Mouse (Mus musculus) forebrain, embryonic 16.5 days (tissue): Measurements from ENCODE around the gene Lrrc36. TPM values are rescaled to one million over a fixed set of nuclear protein-coding genes. Genes with fewer than 3 reads are reported as not detected.

Source experiments
- ATAC-seq: fragments of 200-750 bp; cut with Nextera tagmentation; 2 replicates; pipeline ENCODE4 v1.8.0; 2017; ENCODE audit warnings: mild to moderate bottlenecking, moderate library complexity
- H3K27ac ChIP-seq: fragments of 300-500 bp; sonication (generic); 2 replicates; pipeline ENCODE4 v1.5.1; 2014; ENCODE audit warnings: low read length, control low read depth
- H3K27me3 ChIP-seq: fragments of 300-500 bp; sonication (generic); replicated peaks from 2 replicates; pipeline ENCODE4 v1.6.1; 2014; ENCODE audit warnings: low read length; ENCODE audit not compliant: control insufficient read depth, insufficient read depth
- H3K36me3 ChIP-seq: fragments of 300-500 bp; sonication (generic); 2 replicates; pipeline ENCODE4 v1.6.1; 2014; ENCODE audit not compliant: control insufficient read depth, insufficient read depth
- H3K4me1 ChIP-seq: fragments of 300-500 bp; sonication (generic); replicated peaks from 2 replicates; pipeline ENCODE4 v1.6.1; 2014; ENCODE audit warnings: low read length; ENCODE audit not compliant: control insufficient read depth, insufficient read depth
- H3K4me2 ChIP-seq: fragments of 300-500 bp; sonication (generic); 2 replicates; pipeline ENCODE4 v1.6.1; 2014; ENCODE audit warnings: mild to moderate bottlenecking, low read length, control low read depth
- H3K4me3 ChIP-seq: fragments of 300-500 bp; sonication (generic); replicated peaks from 2 replicates; pipeline ENCODE4 v1.5.1; 2014; ENCODE audit warnings: mild to moderate bottlenecking, low read length, control low read depth
- H3K9ac ChIP-seq: fragments of 300-500 bp; sonication (generic); replicated peaks from 2 replicates; pipeline ENCODE4 v1.6.1; 2014; ENCODE audit warnings: low read depth, low read length, control low read depth
- H3K9me3 ChIP-seq: fragments of 300-500 bp; sonication (generic); 2 replicates; pipeline ENCODE4 v1.6.1; 2016; ENCODE audit warnings: low read length; ENCODE audit not compliant: control insufficient read depth
- WGBS: fragments of 180-500 bp; shearing (Covaris S2); extraction: QIAGEN DNeasy Blood & Tissue Kit; methylation state at CpG from one replicate; pipeline ENCODE4 v1.1.7; 2014; 5-methylcytosine and 5-hydroxymethylcytosine counted together
- polyA plus RNA-seq: library from polyadenylated mRNA; unstranded; fragments of >200 nt; fragmentation: Nextera tagmentation; extraction: Ambion mirVana; gene quantifications from 2 replicates; pipeline ENCODE4 v1.2.1, GENCODE M21; 2015

Lrrc36 gene
- polyA plus RNA-seq, 1 experiment from 2014 or later: 0.37 TPM

DNA sequence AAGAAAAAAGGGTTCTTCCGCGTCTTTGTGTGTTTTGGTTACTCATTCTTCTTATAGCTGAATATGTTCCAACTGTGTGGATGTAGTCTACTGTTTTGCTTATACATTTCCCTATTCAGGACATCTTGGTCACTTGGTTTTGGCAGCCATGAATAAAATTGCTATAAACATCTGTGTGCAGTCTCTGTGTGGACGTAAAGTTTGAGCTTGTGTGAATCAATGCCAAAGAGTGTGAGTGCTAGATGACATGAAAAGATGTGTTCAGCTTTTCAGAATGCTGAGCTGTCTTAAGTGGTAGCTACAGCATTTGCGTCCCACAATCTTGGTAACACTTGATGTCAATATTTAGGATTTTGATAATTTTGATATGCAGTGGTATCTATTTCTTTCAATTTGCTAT lies 6.4 kb downstream of the Lrrc36 start:
- Histone ChIP-seq H3K4me1 (no peaks in the 10 kb centered on the region), H3K4me3 (no peak overlapping the region), H3K9me3 (no peaks in the 10 kb centered on the region), H3K27ac (no peak overlapping the region), H3K9ac (no peak overlapping the region), H3K4me2 (no peak overlapping the region), H3K36me3 (no peaks in the 10 kb centered on the region), H3K27me3 (no peaks in the 10 kb centered on the region)
- WGBS: 91% methylated on average over 4 of the region's 4 CpGs
- ATAC-seq: no peak

DNA sequence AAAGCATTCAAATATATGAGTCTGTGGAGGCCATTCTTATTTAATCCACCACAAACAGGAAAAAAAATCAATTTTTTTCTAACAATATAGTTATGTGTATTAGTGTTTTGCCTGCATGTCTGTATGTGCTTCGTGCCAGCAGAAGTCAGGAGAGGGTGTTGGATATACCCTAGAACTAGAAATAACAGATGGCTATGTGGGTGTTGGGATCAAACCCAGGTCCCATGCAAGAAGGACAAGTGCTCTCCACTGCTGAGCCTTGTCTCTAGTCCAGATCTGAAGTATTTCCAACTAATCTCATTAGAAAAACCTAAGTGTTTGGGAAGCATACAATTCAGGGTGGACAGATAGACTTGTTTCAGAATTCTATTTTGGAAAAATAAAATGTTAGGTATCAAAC lies 8.6 kb downstream of the Lrrc36 start:
- no peaks in the 10 kb centered on the region for H3K27me3 ChIP-seq
- H3K4me1 ChIP-seq: no peaks in the 10 kb centered on the region
- H3K9ac ChIP-seq: no peak overlapping the region
- H3K27ac ChIP-seq: no peak overlapping the region
- ATAC-seq: no peak
- H3K9me3 ChIP-seq: no peaks in the 10 kb centered on the region
- WGBS: 75% methylated on average over 1 of the region's 1 CpGs
- no peaks in the 10 kb centered on the region for H3K36me3 ChIP-seq
- H3K4me3 ChIP-seq: no peak overlapping the region
- H3K4me2 ChIP-seq: no peak overlapping the region

DNA sequence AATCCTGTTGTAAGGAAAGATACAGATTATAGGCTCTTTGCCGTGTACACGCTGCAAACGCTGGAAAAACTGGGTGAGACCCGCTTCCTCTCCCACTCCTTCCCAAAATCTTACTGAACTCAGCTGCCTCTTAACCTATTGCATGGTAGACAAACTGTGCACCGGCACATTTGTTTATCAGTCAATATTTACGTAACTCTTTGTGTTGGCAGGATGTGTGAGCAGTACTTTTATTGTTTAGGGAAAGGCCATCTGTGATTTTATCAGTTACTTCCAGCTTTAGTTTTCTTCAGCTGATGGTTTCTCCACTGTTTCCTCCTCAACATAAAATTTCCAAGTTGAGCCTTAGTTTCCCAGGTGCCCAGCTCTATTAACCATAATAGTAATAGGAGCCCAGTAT lies 13.5 kb downstream of the Lrrc36 start:
- Histone ChIP-seq H3K27me3 (no peaks in the 10 kb centered on the region), H3K4me2 (no peak overlapping the region), H3K4me1 (peaks cover 2% of the 10 kb centered on the region; the same call in 1 of the 2 replicates), H3K9ac (no peak overlapping the region), H3K36me3 (no peaks in the 10 kb centered on the region), H3K9me3 (no peaks in the 10 kb centered on the region), H3K4me3 (no peak overlapping the region), H3K27ac (no peak overlapping the region)
- ATAC-seq: no peak
- WGBS: 82% methylated on average over 6 of the region's 6 CpGs

DNA sequence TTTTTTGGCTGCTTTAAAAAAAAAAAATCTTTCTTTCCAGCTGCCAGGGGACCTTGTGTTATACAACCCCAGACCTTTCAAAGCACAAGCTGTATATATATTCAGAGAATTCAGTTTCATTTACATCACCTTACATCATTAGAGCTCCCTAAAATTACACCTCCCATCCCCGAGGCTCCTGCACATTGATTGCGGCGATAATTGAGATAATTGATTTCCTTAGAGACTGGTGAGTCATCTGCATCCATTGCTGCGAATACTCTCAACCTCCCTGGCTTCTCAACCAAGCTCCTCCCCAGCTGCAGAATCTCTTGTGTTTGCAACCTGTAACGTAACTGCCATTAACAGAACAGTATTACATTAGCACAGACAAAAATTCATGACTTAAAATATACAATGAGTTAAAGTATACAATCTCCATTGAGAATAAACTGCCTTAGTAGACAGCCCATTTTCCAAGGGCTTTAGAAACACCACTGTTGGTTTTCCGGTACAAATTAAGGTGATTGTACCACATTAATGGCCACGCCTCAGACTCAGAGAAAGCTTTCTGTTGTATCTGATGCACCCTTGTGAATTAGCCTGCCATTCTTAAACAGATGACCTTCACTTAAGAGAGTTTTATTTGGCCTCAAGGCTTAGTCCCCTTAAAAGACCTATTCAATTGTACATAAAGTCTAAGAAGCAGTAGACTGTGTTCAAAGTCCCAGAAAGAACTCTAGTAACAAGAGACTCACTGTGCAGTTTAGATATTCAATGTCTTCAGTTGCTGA lies 18.6 kb downstream of the Lrrc36 start:
- Histone ChIP-seq H3K4me1 (peaks cover 15% of the 10 kb centered on the region), H3K36me3 (no peaks in the 10 kb centered on the region), H3K9me3 (no peaks in the 10 kb centered on the region), H3K9ac (no peak overlapping the region), H3K27ac (no peak overlapping the region), H3K4me2 (no peak overlapping the region), H3K4me3 (no peak overlapping the region), H3K27me3 (no peaks in the 10 kb centered on the region)
- WGBS: 31% methylated on average over 7 of the region's 7 CpGs
- no peak for ATAC-seq

DNA sequence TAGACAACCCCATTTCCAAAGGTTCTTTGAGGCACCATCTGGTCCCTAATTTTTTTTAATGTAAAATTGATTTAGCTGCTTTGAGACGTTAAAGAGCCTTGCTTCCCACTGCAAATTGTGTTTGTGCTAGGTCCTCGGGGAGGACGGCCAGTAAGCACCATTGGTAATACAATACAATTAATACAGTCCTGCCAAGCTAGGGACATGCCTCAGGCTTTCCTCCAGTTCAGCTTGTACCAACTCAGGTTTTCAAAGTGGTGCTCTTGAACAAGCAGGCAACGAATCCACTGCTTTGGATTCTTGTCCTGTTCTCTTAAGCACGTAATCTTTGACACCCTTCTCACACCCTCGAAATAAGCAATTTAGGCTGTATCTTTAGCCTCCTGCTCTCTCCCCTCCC lies 19.6 kb downstream of the Lrrc36 start:
- WGBS: 23% methylated on average over 6 of the region's 6 CpGs
- no peaks in the 10 kb centered on the region for H3K27me3 ChIP-seq
- no peak for ATAC-seq
- H3K36me3 ChIP-seq: no peaks in the 10 kb centered on the region
- no peaks in the 10 kb centered on the region for H3K9me3 ChIP-seq
- no peak overlapping the region for H3K4me3 ChIP-seq
- no peak overlapping the region for H3K27ac ChIP-seq
- no peak overlapping the region for H3K9ac ChIP-seq
- H3K4me1 ChIP-seq: peaks cover 15% of the 10 kb centered on the region
- H3K4me2 ChIP-seq: no peak overlapping the region

DNA sequence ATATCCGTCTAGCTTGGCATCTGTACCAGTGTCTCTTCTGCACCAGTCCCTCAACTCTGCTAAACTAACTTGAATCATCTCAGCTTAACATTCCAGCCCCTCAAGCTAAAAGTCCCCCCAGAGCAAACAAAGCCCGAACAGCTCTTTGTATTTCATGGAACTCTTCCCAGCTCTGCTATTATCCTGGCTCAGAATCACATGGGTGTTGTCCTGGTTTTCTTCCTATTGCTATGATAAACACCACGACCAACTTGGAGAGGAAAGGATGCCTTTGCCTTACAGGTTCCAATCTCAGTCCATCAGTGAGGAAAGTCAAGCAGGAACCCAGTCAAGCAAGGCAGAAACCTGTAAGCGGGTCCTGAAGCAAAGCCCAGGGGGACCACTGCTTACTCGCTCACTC lies 20.1 kb downstream of the Lrrc36 start:
- no peaks in the 10 kb centered on the region for H3K36me3 ChIP-seq
- no peak overlapping the region for H3K4me3 ChIP-seq
- no peak overlapping the region for H3K9ac ChIP-seq
- H3K9me3 ChIP-seq: no peaks in the 10 kb centered on the region
- no peak overlapping the region for H3K4me2 ChIP-seq
- H3K27ac ChIP-seq: no peak overlapping the region
- peaks cover 15% of the 10 kb centered on the region for H3K4me1 ChIP-seq
- 32% methylated on average over 5 of the region's 5 CpGs for WGBS
- no peaks in the 10 kb centered on the region for H3K27me3 ChIP-seq
- ATAC-seq: no peak

DNA sequence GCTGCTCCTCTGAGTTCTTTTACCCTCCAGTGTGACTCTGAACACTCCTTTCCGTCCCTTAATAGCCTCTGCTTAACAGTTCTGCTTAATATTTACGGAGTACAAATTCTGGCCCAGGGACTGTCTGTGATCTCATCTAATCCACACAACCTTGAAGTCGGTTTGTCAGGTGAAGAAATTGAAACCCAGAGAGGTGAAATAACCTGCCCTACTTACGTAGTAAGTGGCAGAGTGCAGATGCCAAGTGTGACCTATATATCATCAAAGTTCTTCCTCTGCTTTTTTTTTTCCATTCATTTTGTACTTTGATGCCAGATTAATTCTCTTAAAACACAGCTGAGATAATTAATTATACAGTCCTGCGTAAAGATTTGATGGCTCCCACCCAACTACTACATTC lies 20.8 kb downstream of the Lrrc36 start:
- WGBS: 44% methylated on average over 5 of the region's 5 CpGs
- no peak overlapping the region for H3K9ac ChIP-seq
- H3K4me3 ChIP-seq: no peak overlapping the region
- no peak for ATAC-seq
- H3K36me3 ChIP-seq: no peaks in the 10 kb centered on the region
- H3K9me3 ChIP-seq: no peaks in the 10 kb centered on the region
- H3K4me2 ChIP-seq: no peak overlapping the region
- no peaks in the 10 kb centered on the region for H3K27me3 ChIP-seq
- H3K27ac ChIP-seq: no peak overlapping the region
- peaks cover 15% of the 10 kb centered on the region for H3K4me1 ChIP-seq

DNA sequence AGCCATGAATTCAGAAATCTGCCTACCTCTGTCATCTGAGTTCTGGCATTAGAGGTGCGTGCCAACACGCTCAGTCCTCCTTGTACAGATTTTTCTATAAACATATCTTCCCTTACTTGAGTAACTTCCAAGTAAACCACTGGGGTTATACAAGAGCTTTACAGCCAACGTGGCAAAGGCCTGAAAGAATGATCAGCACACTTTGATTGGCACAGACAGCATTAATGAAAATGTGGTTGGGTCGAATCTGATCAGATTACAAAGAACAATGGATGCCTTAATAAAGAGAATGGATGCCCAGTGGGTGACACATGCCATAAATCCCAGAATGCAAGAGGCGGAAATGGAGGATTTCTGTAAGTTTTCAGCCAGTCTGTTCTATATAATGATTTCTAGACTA lies 22.8 kb downstream of the Lrrc36 start:
- Histone ChIP-seq H3K4me3 (no peak overlapping the region), H3K9ac (no peak overlapping the region), H3K4me2 (no peak overlapping the region), H3K9me3 (no peaks in the 10 kb centered on the region), H3K36me3 (no peaks in the 10 kb centered on the region), H3K27me3 (no peaks in the 10 kb centered on the region), H3K4me1 (peaks cover 15% of the 10 kb centered on the region), H3K27ac (no peak overlapping the region)
- WGBS: 68% methylated on average over 5 of the region's 5 CpGs
- ATAC-seq: no peak

DNA sequence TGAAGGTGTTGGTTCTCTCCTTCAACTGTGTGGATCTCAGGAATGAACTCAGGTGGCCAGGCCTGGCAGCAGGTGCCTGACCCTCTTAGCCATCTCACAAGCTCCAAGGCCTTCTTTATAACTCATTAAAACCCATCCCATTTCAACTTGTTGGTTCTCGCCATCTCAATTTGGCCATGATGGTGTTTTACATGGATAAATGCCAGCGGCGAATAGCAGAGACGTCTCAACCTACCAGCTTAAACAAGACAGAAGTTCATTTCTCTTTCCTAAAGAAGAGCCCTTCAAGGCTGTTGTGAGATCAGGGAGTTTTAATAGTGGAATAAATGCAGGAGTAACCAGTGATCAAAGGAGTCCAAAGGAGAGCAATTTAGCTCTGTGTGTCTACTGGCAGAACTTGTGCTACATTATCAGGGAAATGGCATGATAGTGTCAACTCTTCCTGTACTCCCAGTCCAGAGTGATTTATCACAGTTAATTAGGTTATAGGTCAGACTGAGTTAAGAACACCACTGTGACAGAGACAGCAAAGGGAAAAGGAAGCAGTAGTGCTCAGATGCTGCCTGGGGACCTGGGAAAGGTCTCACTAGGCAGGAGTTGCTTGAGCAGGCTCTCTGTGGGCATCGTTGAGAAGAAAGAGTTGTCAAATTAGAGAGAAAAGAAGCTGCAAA lies 23.8 kb downstream of the Lrrc36 start:
- no peaks in the 10 kb centered on the region for H3K36me3 ChIP-seq
- H3K4me3 ChIP-seq: no peak overlapping the region
- no peak overlapping the region for H3K27ac ChIP-seq
- H3K9me3 ChIP-seq: no peaks in the 10 kb centered on the region
- H3K4me1 ChIP-seq: peaks cover 12% of the 10 kb centered on the region
- WGBS: 85% methylated on average over 5 of the region's 5 CpGs
- ATAC-seq: no peak
- H3K4me2 ChIP-seq: no peak overlapping the region
- no peaks in the 10 kb centered on the region for H3K27me3 ChIP-seq
- no peak overlapping the region for H3K9ac ChIP-seq
